Mouse (Mus musculus) heart, postnatal 0 days (tissue): ENCODE data around the gene Ccdc180.

ENCODE experiments used
- CTCF ChIP-seq: IDR thresholded peaks from 2 replicates; pipeline ENCODE4 v1.5.1; 2016; ENCODE audit warnings: antibody characterized with exemption, control low read depth, low read depth
- EP300 ChIP-seq: IDR thresholded peaks from 2 replicates; pipeline ENCODE4 v1.6.1; 2016; ENCODE audit warnings: antibody characterized with exemption, low read depth

GRCm38 (mm10) chr4:45955235-45955634 lies 65.1 kb downstream of the Ccdc180 start:
- TF ChIP-seq CTCF (no peak), EP300 (no peak)
